Mouse (Mus musculus) embryonic fibroblast, embryonic 13.5 days (primary cell): ENCODE measurements at regions not wholly inside any gene's neighbourhood (a gene's known extent, or its start where the extent isn't known, plus 50 kb on each side); places are given as distances from the start of the nearest gene placed in this dataset.

Source experiments
- CTCF ChIP-seq: IDR thresholded peaks from 2 replicates; pipeline ENCODE4 v1.5.1; 2011; ENCODE audit warnings: mild to moderate bottlenecking, control low read depth, low read length, moderate library complexity, borderline replicate concordance; ENCODE audit not compliant: insufficient read depth
- POLR2A ChIP-seq: IDR thresholded peaks from 2 replicates; pipeline ENCODE4 v1.6.1; 2011; ENCODE audit warnings: low read depth, mild to moderate bottlenecking, control low read depth, low read length, moderate library complexity

DNA sequence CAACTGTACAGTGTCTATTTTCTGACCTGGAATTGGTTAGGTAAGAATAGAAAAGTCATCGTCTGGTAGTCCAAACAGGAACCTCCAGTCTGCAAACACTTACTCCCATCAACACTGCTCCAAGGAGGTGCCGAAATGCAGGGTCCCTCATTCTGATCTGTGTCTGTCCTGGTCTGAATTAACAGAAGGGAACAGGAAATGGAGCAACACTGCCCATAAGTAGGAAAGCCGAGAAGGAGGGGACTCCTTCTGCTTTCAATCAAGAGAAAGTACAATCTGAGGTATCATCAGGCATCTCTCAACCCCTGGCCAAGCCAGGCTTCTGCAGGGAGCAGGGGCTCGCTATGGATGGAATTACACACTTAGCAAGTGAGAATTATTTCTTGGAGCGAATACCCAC, 562.4 kb upstream of the 2610301B20Rik start:
- TF ChIP-seq POLR2A (no peak), CTCF (no peak)
